Mouse (Mus musculus) ES-E14 (cell line): ENCODE results near the gene Adcy9.

Experiments used
- CHD2 ChIP-seq: IDR thresholded peaks from 2 replicates; pipeline ENCODE4 v1.6.1; 2014; ENCODE audit warnings: mild to moderate bottlenecking, low read depth, low read length, inconsistent platforms
- HCFC1 ChIP-seq: IDR thresholded peaks from 2 replicates; pipeline ENCODE4 v1.6.1; 2012; ENCODE audit warnings: low read length, inconsistent platforms, borderline replicate concordance; ENCODE audit not compliant: insufficient read depth
- MAFK ChIP-seq: IDR thresholded peaks from 2 replicates; pipeline ENCODE4 v1.6.1; 2014; ENCODE audit warnings: mild to moderate bottlenecking, low read depth, low read length, inconsistent platforms; ENCODE audit not compliant: insufficient read depth
- ZC3H11A ChIP-seq: IDR thresholded peaks from 2 replicates; pipeline ENCODE4 v1.6.1; 2012; ENCODE audit warnings: low read depth, mild to moderate bottlenecking, inconsistent platforms, low read length, borderline replicate concordance
- ZNF384 ChIP-seq: IDR thresholded peaks from 2 replicates; pipeline ENCODE4 v1.6.1; 2012; ENCODE audit warnings: low read depth, low read length, inconsistent platforms

- TF ChIP-seq ZNF384 (no peak), CHD2 (no peak), ZC3H11A (no peak), MAFK (no peak), HCFC1 (no peak)
Measured at GRCm38 (mm10) chr16:4382406-4382805, 37.9 kb downstream of the Adcy9 start.
